Mouse (Mus musculus): ENCODE results near the gene Lyl1. TPM values are rescaled to one million over a fixed set of nuclear protein-coding genes. Genes with fewer than 3 reads are reported as not detected.
A peak's percentile ranks its signal among the peaks of the same experiment; 100 is the strongest.

Gene Lyl1
- total RNA-seq, 2 experiments from 2014 or later, result 6.5 to 7.2 TPM

GRCm38 (mm10) chr8:84722530-84722849 lies 21.2 kb downstream of the Lyl1 start:
- DNase-seq (ENCODE audit: low spot score in 2 of 2), result no peak

- DNase-seq (ENCODE audit: low spot score in 2 of 2), result no peak
Measured at GRCm38 (mm10) chr8:84722850-84723570, 21.8 kb downstream of the Lyl1 start, which contains the start of gene G430095P16Rik. TSS of gene G430095P16Rik (plus strand) at chr8:84723007.

DNA sequence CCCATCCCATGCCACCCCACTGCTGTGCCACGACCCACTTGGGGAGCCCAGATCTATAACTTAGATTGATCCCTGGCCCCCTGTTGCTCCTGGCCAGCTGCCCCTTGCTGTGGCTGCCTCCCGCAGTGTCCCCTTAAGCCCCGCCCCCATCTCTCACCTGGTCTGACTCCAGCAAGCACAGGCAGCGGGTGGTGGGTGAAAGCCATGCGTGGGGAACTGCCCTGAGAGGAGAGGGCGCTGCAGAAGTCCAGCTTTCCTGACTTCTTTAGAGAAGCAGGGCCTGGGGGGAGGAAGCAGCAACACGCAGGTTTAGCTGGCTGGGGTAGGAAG lies 22.3 kb downstream of the Lyl1 start:
- DNase-seq (ENCODE audit: low spot score in 2 of 2), result no peak

DNA sequence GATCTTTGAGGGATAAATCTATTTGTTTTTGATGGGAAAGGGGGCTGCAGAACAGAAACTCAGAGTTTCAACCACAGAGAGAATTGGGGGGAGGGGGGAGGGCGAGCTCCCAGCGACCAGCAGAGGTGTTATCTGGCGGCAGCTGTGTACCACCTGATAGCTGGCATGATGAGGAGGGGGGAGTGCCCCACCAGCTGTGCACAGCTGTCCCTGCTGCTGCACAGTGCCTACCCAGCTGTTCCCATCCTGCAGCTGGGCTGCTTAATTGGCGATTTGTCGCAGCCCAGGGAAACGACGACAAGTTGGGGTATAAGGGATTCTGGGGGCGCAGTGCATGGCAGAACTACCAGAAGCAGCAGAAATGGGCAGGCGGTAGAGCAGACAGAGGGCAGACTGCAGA lies 23.4 kb downstream of the Lyl1 start:
- no peak for DNase-seq (ENCODE audit: low spot score in 2 of 2)

GRCm38 (mm10) chr8:84725246-84725940 lies 24.1 kb downstream of the Lyl1 start:
- no peak for DNase-seq (ENCODE audit: low spot score in 2 of 2)

- no peak for DNase-seq (ENCODE audit: low spot score in 2 of 2)
Measured at GRCm38 (mm10) chr8:84725941-84726259, 24.6 kb downstream of the Lyl1 start.

DNA sequence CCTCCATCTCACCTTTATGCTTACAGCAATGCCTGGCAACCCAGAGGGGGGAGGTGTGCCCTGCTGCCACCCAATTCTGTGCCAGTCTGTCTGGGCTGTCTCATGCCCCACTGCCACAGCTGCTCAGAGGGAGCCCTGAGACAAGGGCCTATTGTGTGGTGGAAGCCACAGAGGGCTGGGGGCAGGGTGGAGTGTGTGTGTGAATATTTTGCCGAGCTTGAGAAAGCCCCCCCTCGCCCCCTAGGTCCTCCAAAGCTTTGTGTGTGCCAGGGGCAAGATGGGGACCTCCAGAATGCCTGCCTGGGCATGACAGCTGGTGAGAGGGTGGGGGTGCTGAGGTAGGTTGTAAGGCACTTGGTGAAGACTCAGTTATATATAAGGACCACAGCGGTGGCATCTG lies 27.2 kb downstream of the Lyl1 start:
- DNase-seq (ENCODE audit: low spot score in 2 of 2), result no peak

- DNase-seq (ENCODE audit: low spot score in 2 of 2), result no peak
Measured at GRCm38 (mm10) chr8:84729921-84730362, 28.7 kb downstream of the Lyl1 start.

GRCm38 (mm10) chr8:84730541-84731370 lies 29.5 kb downstream of the Lyl1 start:
- no peak for DNase-seq (ENCODE audit: low spot score in 2 of 2)

GRCm38 (mm10) chr8:84731371-84732177 lies 30.3 kb downstream of the Lyl1 start:
- DNase-seq (ENCODE audit: low spot score in 2 of 2), result no peak

DNA sequence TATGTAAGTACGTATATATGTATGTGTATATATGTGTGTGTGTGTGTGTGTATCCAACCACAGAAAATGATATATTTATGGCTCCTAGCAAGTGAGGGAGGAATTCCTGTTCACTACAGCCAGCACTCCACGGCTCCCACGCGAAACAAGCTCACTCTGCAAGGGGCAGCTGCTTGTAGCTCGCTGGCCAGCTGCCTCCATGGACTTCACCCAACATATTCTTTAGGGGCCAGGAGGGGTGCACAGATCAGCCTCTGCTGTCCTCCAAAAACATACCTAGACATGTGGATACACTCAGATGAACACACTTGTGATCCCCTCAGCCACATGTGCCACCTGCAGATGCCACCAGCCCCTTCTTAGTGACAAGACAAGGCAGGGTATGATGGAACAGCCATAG lies 31.3 kb downstream of the Lyl1 start:
- no peak for DNase-seq (ENCODE audit: low spot score in 2 of 2)

DNA sequence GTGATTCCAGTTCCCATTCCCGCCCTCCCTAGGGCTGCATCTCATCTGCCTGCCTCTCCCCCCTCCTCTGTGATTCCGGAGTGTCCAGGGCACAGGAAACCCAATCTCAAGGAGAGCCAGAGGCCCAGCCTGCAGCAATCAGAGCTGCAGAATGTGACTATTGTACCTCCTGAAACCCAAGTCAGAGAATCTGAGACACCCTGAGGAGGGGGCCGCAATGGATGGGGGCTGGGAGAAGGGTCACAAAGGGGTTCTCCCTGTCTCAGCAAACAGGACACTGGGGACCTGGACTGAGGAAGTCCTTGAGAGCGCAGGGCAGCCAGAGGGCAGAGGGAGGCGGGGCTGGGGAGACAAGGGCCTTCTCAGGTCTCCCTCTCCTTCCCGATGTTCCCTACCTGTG lies 31.7 kb downstream of the Lyl1 start:
- DNase-seq (ENCODE audit: low spot score in 2 of 2), result no peak

DNA sequence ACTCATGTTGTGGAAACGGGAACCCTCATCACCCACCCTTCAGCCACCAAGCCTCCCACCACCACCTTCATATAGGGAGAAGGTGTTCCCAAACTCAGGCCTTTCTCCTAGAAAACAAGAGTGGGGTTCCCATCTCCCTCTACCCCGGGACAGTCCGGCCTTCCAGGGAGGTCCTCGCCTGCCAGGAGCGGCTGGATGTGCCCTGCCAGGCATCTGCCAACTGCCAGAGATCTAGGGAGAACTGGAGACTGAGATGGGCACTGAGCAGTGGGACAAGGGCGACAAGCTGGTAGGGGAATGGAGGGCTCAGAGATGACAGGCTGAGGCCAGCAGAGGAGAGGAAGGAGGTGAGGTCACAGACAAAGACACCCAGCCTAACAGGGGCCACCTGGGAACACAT lies 32.7 kb downstream of the Lyl1 start:
- DNase-seq (ENCODE audit: low spot score in 2 of 2), result no peak

DNA sequence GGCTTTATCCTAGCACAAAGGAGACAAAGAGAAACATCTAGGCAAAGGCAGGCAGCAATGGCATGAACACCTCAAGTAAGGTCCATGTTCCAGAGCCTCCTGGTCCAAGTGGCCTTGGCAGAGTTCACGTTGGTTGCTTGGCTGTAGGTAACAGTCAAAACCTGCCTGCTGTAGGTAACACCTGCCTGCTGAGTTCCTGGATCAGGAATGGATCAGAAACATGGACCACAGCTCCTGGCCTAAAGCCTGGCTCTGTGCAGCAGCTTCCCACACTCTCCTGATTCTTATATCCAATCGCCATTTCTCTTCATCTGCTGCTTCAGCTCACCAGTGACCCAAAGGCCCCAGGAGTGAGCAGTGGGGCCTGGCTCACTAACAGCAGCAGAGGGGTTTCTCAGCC lies 33.4 kb downstream of the Lyl1 start:
- DNase-seq (ENCODE audit: low spot score in 2 of 2), result no peak

DNA sequence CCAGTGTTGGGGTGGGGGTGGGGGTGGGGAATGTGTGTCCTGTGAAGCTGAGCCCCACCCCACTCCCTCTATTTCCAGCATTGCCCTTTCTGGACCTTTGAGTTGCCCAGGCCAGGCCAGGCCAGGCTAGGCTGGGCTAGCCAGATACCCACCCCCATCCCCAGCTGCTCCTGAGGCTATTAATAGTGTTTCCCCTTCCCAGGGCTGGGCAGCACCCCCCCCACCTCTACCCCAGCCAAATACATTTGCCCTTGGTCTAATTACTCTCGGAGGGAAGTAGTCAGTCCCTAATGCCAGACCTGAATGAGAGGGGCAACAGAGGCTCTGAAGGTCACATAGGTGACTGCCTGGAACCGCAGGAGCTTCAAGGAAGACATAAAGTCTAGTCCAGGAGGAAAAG lies 34.3 kb downstream of the Lyl1 start:
- no peak for DNase-seq (ENCODE audit: low spot score in 2 of 2)

GRCm38 (mm10) chr8:84736521-84736920 lies 35.3 kb downstream of the Lyl1 start:
- no peak for DNase-seq (ENCODE audit: low spot score in 2 of 2)

GRCm38 (mm10) chr8:84737608-84738007 lies 36.4 kb downstream of the Lyl1 start:
- DNase-seq (ENCODE audit: low spot score in 2 of 2), result peak; percentile 38 to 59

GRCm38 (mm10) chr8:84738266-84738665 lies 37.0 kb downstream of the Lyl1 start:
- DNase-seq (ENCODE audit: low spot score in 2 of 2), result no peak

GRCm38 (mm10) chr8:84738715-84739400 lies 37.6 kb downstream of the Lyl1 start:
- no peak for DNase-seq (ENCODE audit: low spot score in 2 of 2)

GRCm38 (mm10) chr8:84739401-84739742 lies 38.1 kb downstream of the Lyl1 start:
- DNase-seq (ENCODE audit: low spot score in 2 of 2), result no peak

Measured in adrenal gland, postnatal 4 days (tissue).